Mouse (Mus musculus): ENCODE data around the gene Hoxa9.

Hoxa9 gene

GRCm38 (mm10) chr6:52242801-52243332 lies 12.0 kb upstream of the Hoxa9 start:
- DNase-seq = no peak

DNA sequence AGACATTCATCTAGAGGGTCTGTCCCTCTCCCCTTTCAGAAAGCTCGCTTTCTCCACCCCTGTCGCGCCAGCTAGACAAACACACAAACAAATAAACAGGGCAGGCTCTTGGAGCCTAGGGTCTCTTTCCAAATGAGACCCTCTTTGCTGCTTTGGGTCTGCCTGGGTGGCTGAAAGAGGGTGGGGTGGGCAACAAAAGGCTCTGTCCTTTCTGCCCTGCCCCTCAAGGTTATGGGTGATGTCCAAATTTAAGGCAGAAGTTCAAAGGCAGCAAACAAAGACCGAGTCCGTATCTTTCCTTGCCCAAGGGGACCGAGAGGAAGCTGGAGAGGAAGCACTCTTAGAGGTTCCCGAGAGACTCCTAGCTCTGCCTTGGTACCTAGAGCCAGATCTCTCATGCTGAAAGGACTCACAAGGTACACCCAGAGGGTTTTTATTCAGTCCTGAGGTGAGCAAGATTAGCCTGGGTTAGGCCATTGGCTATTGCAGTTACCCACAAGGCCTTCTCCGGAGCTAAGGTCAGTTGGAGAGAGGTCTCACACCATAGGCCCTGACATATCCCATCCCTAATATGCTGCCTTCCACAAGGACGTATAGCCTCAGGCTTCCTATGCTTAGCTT lies 10.2 kb upstream of the Hoxa9 start:
- DNase-seq = no peak

- no peak for DNase-seq
Observed at GRCm38 (mm10) chr6:52240389-52241000, 9.6 kb upstream of the Hoxa9 start, which contains the start of gene Hoxa10. Hoxa10 (minus strand) TSS chr6:52240854.

- no peak for DNase-seq
Observed at GRCm38 (mm10) chr6:52239625-52240388, 8.9 kb upstream of the Hoxa9 start.

DNA sequence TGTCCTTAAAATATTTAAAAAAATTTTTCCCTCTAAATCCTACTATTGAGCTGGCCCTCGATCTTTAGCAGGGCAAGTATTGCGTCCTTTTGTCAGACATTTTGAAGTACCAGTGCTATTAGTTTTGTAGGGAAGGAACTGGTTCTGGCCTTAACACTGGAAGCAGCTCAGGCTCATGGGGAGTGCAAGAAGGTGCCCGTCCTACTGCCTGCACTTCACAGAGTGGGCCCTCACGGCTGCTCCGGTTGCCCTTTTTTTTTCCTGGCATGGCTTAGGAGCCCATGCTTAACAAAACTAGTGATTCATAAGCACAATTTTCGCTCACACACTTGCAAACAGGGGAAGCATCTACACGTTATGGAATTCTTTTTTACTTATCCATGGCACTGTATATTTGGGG lies 8.1 kb upstream of the Hoxa9 start:
- DNase-seq = no peak

- DNase-seq = no peak
Observed at GRCm38 (mm10) chr6:52238155-52238545, 7.3 kb upstream of the Hoxa9 start.

DNA sequence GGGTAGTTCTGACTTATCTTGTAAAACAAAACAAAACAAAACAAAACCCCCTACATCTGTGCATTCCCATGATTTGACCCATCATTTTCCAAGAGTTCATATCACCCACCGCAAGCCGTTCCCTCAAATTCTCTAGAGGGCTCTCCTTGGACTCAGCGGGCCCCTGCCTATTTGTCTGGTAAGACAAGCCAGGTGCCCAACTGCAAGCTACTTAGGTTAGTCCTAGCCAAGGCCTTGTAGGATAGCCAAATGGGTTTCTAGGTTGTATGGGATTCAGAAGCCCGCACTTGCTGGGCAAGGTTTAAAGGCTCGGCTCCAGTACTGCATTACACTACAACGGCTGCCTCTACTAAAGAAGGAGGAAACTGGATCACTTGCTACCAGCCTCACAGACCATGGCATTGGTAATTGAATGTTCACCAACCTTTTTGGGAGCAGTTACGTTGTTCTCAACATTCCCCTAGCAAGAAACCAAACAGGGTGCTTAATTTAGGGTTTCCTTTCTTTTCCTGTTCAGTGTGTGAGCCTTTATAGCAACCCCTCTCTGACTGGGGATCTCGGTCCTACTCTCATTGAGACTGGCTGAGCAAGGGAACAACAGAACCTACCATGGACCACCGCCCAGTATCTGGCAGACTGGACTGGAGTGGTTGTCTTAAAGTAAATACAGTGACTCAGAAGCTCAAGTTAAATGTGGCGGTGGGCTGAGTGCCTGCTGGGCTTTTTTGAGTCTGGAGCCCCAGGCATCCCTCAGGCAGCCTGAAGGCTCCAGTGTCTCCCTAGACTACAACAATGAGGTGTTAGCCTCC lies 6.7 kb upstream of the Hoxa9 start:
- DNase-seq = no peak

- DNase-seq = no peak
Observed at GRCm38 (mm10) chr6:52236806-52237205, 5.9 kb upstream of the Hoxa9 start.

DNA sequence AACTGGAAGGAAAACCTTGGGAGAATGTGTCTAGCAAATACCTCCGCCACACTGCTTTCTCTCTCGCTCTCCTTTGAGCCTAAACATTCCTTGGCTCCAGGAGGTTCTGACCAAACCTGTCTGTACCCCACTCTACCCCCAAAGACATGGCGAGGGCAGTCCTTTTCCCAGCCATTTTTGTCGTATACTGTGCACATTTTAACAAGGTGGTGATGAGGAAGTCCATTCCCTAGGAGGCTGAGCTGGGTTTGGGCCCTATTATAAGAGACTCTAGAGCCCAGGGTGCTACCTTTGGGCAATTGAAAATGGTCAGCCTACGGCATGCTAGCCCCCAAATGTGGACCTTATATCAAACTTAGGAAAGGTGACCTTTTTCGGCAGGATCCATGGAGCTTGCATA lies 5.0 kb upstream of the Hoxa9 start:
- no peak for DNase-seq

- no peak for DNase-seq
Observed at GRCm38 (mm10) chr6:52235267-52235666, 4.4 kb upstream of the Hoxa9 start.

- no peak for DNase-seq
Observed at GRCm38 (mm10) chr6:52234428-52235140, 3.7 kb upstream of the Hoxa9 start.

- DNase-seq = no peak
Observed at GRCm38 (mm10) chr6:52233546-52234427, 2.9 kb upstream of the Hoxa9 start.

DNA sequence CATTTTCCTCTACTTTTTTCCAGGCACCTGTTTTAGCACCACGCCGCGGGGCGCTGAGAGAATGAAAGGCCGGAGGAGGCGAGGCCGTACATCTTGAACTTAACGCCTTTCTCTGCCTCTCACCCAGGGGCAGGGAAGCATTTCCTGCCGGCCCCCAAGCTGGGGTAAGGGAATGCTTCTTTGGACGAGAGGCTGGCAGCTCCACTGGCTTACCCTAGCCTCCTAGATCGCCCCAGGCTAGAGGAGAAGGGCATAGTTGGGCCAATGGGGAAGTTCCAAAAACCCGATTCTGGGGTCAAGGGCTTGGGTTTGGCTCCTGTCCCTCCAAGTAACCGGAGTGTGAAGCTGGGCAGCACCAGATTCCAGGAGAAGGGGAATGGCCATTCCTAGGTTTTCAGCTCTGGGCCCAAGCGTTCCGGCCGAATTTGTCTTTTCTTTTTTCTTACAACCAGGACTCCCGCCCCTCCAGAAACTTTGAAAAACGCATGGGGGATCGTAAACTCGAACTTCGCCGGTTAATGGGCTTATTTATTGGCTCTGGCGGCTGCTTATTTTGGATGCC lies 2.2 kb upstream of the Hoxa9 start:
- no peak for DNase-seq

GRCm38 (mm10) chr6:52232568-52232965 lies 1.7 kb upstream of the Hoxa9 start:
- DNase-seq = no peak

GRCm38 (mm10) chr6:52231885-52232567 lies 1.1 kb upstream of the Hoxa9 start:
- DNase-seq = no peak

DNA sequence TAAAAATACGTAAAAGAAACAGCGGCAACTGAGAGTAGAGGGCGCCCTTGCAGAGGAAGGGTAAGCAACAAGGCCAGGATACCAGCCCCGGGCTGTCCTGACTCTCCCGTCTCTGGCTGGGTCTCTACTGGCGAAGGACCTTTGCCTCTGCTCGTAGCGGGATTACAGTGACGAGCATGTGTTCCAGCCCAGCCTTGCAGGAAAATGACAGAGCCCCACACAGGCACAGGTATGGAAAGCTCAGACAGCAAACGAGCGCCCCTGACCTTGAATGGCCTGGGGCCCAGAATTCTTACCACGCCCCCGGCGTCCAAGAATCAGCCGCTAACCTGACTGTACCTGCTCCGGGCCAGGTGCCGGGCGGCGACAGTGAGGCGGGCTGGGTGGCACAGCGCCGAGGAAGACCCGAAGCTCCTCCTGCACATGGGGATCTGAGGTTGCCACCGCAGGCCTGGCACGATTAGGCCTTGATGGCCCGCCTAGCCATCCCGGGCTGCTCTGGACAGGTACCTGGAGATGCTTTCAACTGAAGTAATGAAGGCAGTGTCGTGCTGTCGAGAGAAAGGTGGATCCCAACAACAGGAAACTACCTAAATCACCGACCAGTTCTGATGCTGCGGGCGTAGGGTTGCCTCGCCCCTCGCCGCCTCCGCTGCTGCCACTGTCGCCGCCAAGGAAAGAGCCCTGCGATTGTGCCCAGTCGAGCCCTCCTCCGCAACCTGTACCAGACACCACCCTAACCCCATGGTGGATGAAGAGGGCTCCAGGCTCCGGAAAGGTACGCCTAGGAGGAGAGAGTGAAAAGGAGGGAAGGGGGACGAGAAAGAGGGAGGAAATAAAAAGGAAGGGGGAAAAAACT lies 1.1 kb downstream of the Hoxa9 start:
- DNase-seq = no peak

DNA sequence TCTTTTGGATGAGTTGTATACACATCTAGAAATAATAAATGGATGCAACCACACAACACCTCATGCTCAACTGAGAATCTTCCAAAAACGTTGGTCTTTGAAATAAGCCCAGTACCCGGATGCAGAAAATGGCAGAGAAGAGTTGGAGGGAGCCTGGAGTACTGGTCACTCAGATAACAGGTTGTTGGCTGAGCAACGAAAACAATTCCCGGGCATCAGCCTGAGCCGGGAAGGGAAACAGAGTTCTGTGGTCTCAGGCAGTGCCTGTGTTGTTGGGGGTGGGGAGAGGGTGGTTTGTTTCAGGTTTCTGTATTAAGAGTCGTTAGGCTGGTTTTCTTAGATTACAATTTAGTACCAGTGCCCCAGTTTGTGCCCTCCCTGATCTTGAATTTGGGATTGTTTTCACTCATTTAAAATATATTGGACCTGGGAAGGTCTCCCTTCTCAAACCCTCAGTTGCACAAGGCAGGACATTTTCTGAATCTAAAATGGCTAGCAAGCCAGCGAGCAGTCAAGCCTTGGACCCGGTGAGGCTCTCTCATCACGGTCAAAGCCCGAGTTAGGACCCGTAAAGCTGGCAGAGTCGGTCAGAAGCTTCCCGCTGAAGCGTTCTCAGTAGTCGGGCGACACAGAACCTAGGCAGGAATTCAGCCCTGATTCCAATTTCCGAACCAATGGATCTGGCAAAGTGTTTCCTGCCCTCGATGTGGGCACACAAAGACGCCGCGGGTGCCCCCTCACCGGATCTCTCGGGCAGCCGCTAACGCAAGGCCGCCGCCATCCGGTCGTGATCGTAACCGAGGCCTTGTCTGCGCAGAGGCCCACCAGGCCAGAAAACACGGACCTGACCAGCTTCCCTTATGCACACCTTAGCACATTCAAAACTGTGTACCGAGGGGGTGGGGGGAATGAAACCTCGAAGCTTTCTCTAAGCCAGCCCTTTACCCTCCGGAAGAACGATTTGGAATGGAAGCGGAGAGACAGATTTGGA lies 2.1 kb downstream of the Hoxa9 start:
- DNase-seq = no peak
